Mouse (Mus musculus) left cerebral cortex, adult 2 months (tissue): Measurements from ENCODE around the gene Ccdc182. TPM values are rescaled to one million over a fixed set of nuclear protein-coding genes. Genes with fewer than 3 reads are reported as not detected.

ENCODE experiments used
- DNase-seq, 2 experiments: peaks; one replicate each; pipeline ENCODE4 v3.0.0; 2021 to 2022; ENCODE audit warnings: low spot score in 2 of 2, mixed read lengths in 1 of 2; ENCODE audit errors: extremely low spot score in 1 of 2
- H3K27ac ChIP-seq: fragments of 200-600 bp; 2 replicates; pipeline ENCODE4 v1.8.1; 2022
- H3K4me3 ChIP-seq: fragments of 200-600 bp; 2 replicates; pipeline ENCODE4 v1.8.1; 2022
- CTCF ChIP-seq: fragments of 200-600 bp; IDR thresholded peaks from 2 replicates; pipeline ENCODE4 v1.8.1; 2022; ENCODE audit warnings: antibody characterized with exemption, mild to moderate bottlenecking, moderate library complexity
- intact Hi-C: fragments of 180-260 bp; cut with DNase I; formaldehyde crosslinking; loops from one replicate; pipeline ENCODE4 v1.15.1; 2025
- total RNA-seq, 2 experiments: library from RNA; stranded (reverse); gene quantifications; 2 replicates each; pipeline ENCODE4 v1.2.3; 2021

Ccdc182 gene
- total RNA-seq, 2 experiments from 2014 or later: not detected

GRCm38 (mm10) chr11:88264889-88265288, 29.0 kb upstream of the Ccdc182 start:
- no peak for DNase-seq
- Histone ChIP-seq H3K4me3 (no peak overlapping the region), H3K27ac (no peak overlapping the region)
- no peak for TF ChIP-seq CTCF
- intact Hi-C loops: no loop called here

GRCm38 (mm10) chr11:88266311-88266710, 27.5 kb upstream of the Ccdc182 start:
- intact Hi-C loops: no loop called here
- Histone ChIP-seq H3K4me3 (no peak overlapping the region), H3K27ac (no peak overlapping the region)
- no peak for TF ChIP-seq CTCF
- DNase-seq: no peak

DNA sequence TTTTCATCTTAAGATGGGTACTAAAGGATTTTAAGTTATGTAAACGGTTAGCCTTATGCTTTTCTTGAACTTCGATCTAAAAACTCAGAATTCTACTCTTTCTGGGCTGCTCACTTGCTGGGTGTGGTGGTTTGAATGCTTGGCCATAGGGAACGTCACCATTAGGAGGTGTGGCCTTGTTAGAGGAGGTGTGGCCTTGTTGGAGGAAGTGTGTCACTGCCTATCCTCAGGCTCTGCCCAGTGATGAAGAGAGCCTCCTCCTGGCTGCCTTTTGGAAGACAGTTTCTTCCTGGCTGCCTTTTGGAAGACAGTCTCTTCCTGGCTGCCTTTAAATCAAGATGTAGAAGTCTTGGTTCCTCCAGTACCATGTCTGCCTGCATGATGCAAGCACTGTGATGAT, 22.0 kb upstream of the Ccdc182 start:
- no peak overlapping the region for H3K27ac ChIP-seq
- TF ChIP-seq CTCF: no peak
- no peak overlapping the region for H3K4me3 ChIP-seq
- DNase-seq: no peak
- intact Hi-C loops: no loop called here

DNA sequence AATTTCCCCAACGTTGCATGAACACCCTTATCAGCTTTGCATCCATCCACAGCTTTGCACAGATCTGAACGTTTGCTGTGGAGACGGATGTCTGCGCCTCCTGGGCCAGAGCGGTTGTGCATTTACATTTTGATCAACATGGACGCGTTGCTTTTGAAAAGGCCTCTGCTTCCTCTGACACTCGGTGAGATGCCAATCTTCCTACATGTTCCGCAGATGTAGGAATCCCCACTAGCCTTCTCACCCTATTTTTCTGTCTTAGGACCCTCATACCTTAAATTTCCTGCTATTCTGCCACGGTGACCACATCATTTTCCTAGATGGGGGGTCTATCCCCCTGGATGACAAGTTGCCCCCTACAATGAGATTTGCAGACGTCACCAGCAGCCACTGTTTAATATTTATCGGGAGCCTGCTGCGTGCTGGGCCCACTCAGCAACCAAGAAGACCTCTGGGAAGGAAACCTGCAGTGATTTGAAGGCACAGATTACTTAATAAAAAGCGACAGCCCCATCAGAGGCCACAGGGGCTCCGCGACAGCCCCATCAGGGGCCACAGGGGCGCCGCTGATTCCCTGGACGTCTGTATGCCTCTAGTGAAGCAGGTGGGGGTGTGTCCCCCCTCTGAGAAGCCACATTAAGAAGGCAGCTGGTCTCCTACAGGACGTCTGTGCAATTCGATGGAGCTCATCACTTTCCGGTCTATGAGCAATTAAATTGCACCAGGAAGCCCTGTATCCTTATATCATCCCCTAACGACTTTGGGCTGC, 19.6 kb upstream of the Ccdc182 start:
- Histone ChIP-seq H3K27ac (no peak overlapping the region), H3K4me3 (no peak overlapping the region)
- TF ChIP-seq CTCF: no peak
- DNase-seq: no peak
- intact Hi-C loops: no loop called here

GRCm38 (mm10) chr11:88274901-88275498, 18.9 kb upstream of the Ccdc182 start:
- no peak overlapping the region for H3K4me3 ChIP-seq
- no peak for TF ChIP-seq CTCF
- intact Hi-C loops: no loop called here
- H3K27ac ChIP-seq: no peak overlapping the region
- DNase-seq: no peak

DNA sequence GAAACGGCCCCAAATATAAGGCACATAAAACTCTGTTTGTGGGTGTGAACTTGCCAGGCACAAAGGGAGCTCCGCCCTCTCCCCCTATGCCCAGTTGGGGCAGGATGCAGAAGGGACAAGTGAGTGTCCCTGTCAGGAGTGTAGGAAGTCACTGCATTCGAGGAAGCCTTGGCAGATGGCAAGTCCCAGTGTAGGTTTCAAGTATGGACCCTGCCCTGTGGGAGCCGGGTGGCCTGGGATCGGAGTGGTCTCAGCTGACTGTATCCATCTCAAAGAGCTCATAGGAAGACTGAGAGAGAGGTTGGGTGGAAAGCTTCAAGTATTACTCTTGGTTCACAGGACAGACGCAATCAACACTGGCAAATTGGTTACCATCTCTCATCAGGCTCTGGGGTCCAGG, 17.9 kb upstream of the Ccdc182 start:
- intact Hi-C loops: no loop called here
- no peak for TF ChIP-seq CTCF
- Histone ChIP-seq H3K27ac (no peak overlapping the region), H3K4me3 (no peak overlapping the region)
- DNase-seq: no peak

DNA sequence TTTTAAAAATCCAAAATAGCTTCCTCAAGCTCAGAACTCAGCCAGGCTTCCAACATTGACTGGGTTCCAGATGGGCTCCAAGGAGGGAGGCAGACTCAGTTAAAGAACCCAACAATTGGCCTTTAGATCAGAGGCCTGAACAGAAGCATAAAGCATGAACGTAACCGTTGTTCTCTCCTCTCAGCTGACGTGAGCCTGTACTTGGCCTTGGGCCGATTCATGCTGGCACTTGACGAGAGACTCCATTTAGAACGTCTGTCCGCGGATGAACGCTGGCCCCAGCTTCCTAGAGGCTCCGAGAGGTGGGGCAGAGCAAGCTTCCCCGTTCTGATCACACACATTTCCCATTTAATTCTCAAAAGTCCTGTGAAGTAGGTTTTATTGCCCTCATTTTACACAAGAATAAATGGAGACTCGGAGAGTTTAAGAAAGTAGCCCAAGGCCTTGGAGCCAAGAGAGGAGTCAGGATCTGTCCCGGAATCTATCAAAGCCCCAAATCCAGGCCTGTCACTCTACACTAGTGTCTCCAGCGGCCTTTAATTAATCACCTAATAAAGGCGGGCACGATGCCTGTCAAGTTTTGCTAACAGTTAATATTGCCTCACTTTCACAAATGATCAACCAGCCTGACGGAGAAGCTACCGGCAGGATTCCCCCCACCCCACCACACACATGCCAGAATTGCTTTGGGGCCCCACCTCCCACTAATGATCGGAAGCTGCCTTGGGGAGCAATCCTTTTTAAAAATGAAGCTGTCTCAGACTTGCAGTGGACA, 17.1 kb upstream of the Ccdc182 start:
- no peak overlapping the region for H3K27ac ChIP-seq
- no peak for TF ChIP-seq CTCF
- intact Hi-C loops: no loop called here
- DNase-seq: peak in 1 of 2 experiments; percentile 17
- H3K4me3 ChIP-seq: no peak overlapping the region

DNA sequence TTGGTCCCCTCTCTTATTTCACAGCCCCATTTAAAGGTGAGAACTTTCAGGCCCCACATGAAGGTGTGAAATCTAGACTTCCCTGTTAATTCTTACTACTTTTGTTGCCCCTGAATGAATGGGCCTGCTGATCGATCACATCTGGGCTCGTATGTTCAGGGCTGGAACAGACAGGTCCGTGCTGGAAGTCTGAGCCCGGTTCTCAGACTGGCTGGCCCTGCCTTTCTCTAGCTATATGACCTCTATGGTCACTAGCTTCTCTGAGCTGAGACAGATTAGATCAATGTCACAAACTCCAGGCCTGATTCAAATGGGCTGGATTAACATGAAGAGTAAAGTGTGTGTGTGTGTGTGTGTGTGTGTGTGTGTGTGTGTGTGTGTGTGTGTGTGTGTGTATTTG, 14.9 kb upstream of the Ccdc182 start:
- no peak for TF ChIP-seq CTCF
- no peak for DNase-seq
- intact Hi-C loops: no loop called here
- Histone ChIP-seq H3K27ac (no peak overlapping the region), H3K4me3 (no peak overlapping the region)

GRCm38 (mm10) chr11:88280426-88280836, 13.4 kb upstream of the Ccdc182 start:
- DNase-seq: no peak
- no peak for TF ChIP-seq CTCF
- no peak overlapping the region for H3K4me3 ChIP-seq
- no peak overlapping the region for H3K27ac ChIP-seq
- intact Hi-C loops: no loop called here

- intact Hi-C loops: no loop called here
- DNase-seq: no peak
- TF ChIP-seq CTCF: peak; percentile 40
- no peak overlapping the region for H3K27ac ChIP-seq
- no peak overlapping the region for H3K4me3 ChIP-seq
Measured at GRCm38 (mm10) chr11:88281428-88282119, 12.3 kb upstream of the Ccdc182 start.

- DNase-seq: no peak
- peak; percentile 26 for TF ChIP-seq CTCF
- no peak overlapping the region for H3K4me3 ChIP-seq
- H3K27ac ChIP-seq: no peak overlapping the region
- intact Hi-C loops: no loop called here
Measured at GRCm38 (mm10) chr11:88282516-88282915, 11.3 kb upstream of the Ccdc182 start.

DNA sequence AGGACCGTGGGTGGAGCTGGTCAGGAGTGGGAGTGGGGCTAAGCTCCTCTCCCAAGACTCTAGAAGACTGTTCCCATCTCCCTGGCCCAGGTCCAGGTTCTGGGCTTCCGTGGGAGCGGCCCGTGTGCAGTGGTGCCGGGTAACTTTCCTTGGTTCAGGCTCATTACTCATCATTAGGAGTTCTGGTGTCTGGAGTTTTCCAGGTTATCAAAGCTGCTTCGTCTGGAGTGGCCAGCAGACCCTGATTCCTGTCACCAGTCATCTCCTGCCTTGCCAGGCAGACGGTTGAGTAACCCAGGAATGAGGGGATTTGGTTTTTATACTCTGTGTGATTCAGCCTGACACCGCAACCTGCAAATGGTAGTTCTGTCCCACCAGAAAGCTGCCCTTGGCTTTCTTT, 7.8 kb upstream of the Ccdc182 start:
- intact Hi-C loops: loop anchor here (5.0 kb wide), 2 partner anchors 34 to 69 kb away; no protein-coding TSS in a partner anchor

More for the DNA sequence above, 7.8 kb upstream of the Ccdc182 start:
- no peak for DNase-seq
- Histone ChIP-seq H3K27ac (no peak overlapping the region), H3K4me3 (no peak overlapping the region)
- TF ChIP-seq CTCF: no peak
